In genomic region chr1:34893331-34893730, GRCm38 (mm10) we compare ENCODE assay signal across 13 mouse cellular contexts.
"Had no signal": no experiment of that assay in that cellular context is flagged by ENCODE, and none has a peak within 500 bp of the region (broad histone marks: within the 10 kb centered on the region; RNA-seq: fewer than 3 reads in every experiment).

No protein-coding gene starts in this region.

- H3K4me2 ChIP-seq: neural tube, embryonic 15.5 days; stomach, embryonic 15.5 days had no signal

- H3K4me1 ChIP-seq: neural tube, embryonic 15.5 days; stomach, embryonic 15.5 days had no signal

- H3K9ac ChIP-seq: neural tube, embryonic 15.5 days; stomach, embryonic 15.5 days had no signal

- H3K9me3 ChIP-seq: neural tube, embryonic 15.5 days; stomach, embryonic 15.5 days had no signal

- H3K36me3 ChIP-seq: neural tube, embryonic 15.5 days; stomach, embryonic 15.5 days had no signal

- H3K27me3 ChIP-seq: neural tube, embryonic 15.5 days; stomach, embryonic 15.5 days had no signal

- H3K4me3 ChIP-seq: neural tube, embryonic 15.5 days; stomach, embryonic 15.5 days had no signal

- H3K27ac ChIP-seq: neural tube, embryonic 15.5 days; stomach, embryonic 15.5 days; stomach, postnatal 0 days had no signal

- DNase-seq: right cerebral cortex, postnatal 14 days; right cerebral cortex, postnatal 25 days; right cerebral cortex, postnatal 4 days; spleen, adult 18-20 months; thymus, adult 18-20 months; thymus, adult 2 months; thymus, postnatal 14 days; thymus, postnatal 25 days; thymus, postnatal 36 days; thymus, postnatal 4 days had no signal
